Mouse (Mus musculus): ENCODE data around the gene Ptpn1. TPM values are rescaled to one million over a fixed set of nuclear protein-coding genes. Genes with fewer than 3 reads are reported as not detected.

The Ptpn1 gene
- polyA plus RNA-seq (2015; fragmentation: Nextera tagmentation; extraction: Ambion mirVana), result 57.4 and 71.2 TPM in 2 replicates

- under 1% methylated on average over 97 of the region's 99 CpGs for WGBS
Observed at GRCm38 (mm10) chr2:167931985-167932726, at the start of gene Ptpn1. Gene Ptpn1 (plus strand): TSS chr2:167932057.

GRCm38 (mm10) chr2:167886485-167886884 is 45.4 kb upstream of the Ptpn1 start:
- no peak overlapping the region for H3K4me3 ChIP-seq (replicated peaks)
- ATAC-seq (replicated peaks; ENCODE audit: low FRiP score), result no peak
- H3K4me1 ChIP-seq, result peaks cover 31% of the 10 kb centered on the region
- H3K36me3 ChIP-seq, result no peaks in the 10 kb centered on the region
- no peaks in the 10 kb centered on the region; the same call in 1 of the 2 replicates for H3K9me3 ChIP-seq (replicated peaks)
- WGBS, result 65% methylated on average over 7 of the region's 7 CpGs
- H3K9ac ChIP-seq, result no peak overlapping the region
- no peak overlapping the region; the same call in 1 of the 2 replicates for H3K27ac ChIP-seq
- H3K27me3 ChIP-seq, result no peaks in the 10 kb centered on the region
- no peak overlapping the region for H3K4me2 ChIP-seq

More at GRCm38 (mm10) chr2:167931985-167932726, at the start of gene Ptpn1:
- peak; percentile 96 for ATAC-seq (replicated peaks; ENCODE audit: low FRiP score)
- Histone ChIP-seq H3K4me1 (peaks cover 35% of the 10 kb centered on the region), H3K9me3 (replicated peaks) (no peaks in the 10 kb centered on the region), H3K36me3 (no peaks in the 10 kb centered on the region), H3K4me3 (replicated peaks) (peak within 1 kb of the TSS; percentile 94), H3K9ac (peak within 1 kb of the TSS; percentile 91), H3K27ac (peak within 1 kb of the TSS; percentile 86), H3K4me2 (peak within 1 kb of the TSS; percentile 91), H3K27me3 (no peaks in the 10 kb centered on the region)

- 0 out of 2 replicates have a peak, but pooled peaks have one; percentile 23 for ATAC-seq (replicated peaks; ENCODE audit: low FRiP score)
- H3K4me3 ChIP-seq (replicated peaks), result peak overlapping the region; percentile 37
- H3K4me1 ChIP-seq, result peaks cover 38% of the 10 kb centered on the region
- no peak overlapping the region for H3K9ac ChIP-seq
- H3K27ac ChIP-seq, result no peak overlapping the region
- peak overlapping the region; percentile 66 for H3K4me2 ChIP-seq
- 9% methylated on average over 22 of the region's 22 CpGs for WGBS
- H3K27me3 ChIP-seq, result no peaks in the 10 kb centered on the region
- H3K9me3 ChIP-seq (replicated peaks), result no peaks in the 10 kb centered on the region
- H3K36me3 ChIP-seq, result no peaks in the 10 kb centered on the region
Observed at GRCm38 (mm10) chr2:167887516-167888347, 44.1 kb upstream of the Ptpn1 start.

GRCm38 (mm10) chr2:167888834-167889233 is 43.0 kb upstream of the Ptpn1 start:
- no peak for ATAC-seq (replicated peaks; ENCODE audit: low FRiP score)

GRCm38 (mm10) chr2:167889886-167890285 is 42.0 kb upstream of the Ptpn1 start:
- Histone ChIP-seq H3K36me3 (no peaks in the 10 kb centered on the region), H3K9me3 (replicated peaks) (no peaks in the 10 kb centered on the region), H3K4me2 (no peak overlapping the region), H3K27me3 (0 out of 2 replicates have a peak, but pooled peaks cover 14% of the 10 kb centered on the region), H3K4me1 (peaks cover 39% of the 10 kb centered on the region), H3K9ac (no peak overlapping the region), H3K27ac (no peak overlapping the region), H3K4me3 (replicated peaks) (no peak overlapping the region)
- no peak for ATAC-seq (replicated peaks; ENCODE audit: low FRiP score)
- WGBS, result 68% methylated on average over 4 of the region's 4 CpGs

More at GRCm38 (mm10) chr2:167888834-167889233, 43.0 kb upstream of the Ptpn1 start:
- no peaks in the 10 kb centered on the region for H3K9me3 ChIP-seq (replicated peaks)
- H3K4me2 ChIP-seq, result no peak overlapping the region
- H3K27me3 ChIP-seq, result 0 out of 2 replicates have a peak, but pooled peaks cover 8% of the 10 kb centered on the region
- no peak overlapping the region for H3K27ac ChIP-seq
- H3K36me3 ChIP-seq, result no peaks in the 10 kb centered on the region
- no peak overlapping the region for H3K4me3 ChIP-seq (replicated peaks)
- no peak overlapping the region for H3K9ac ChIP-seq
- 35% methylated on average over 6 of the region's 6 CpGs for WGBS
- H3K4me1 ChIP-seq, result peaks cover 38% of the 10 kb centered on the region

- Histone ChIP-seq H3K4me3 (replicated peaks) (no peak overlapping the region), H3K9ac (no peak overlapping the region), H3K4me2 (no peak overlapping the region), H3K36me3 (no peaks in the 10 kb centered on the region), H3K4me1 (peaks cover 33% of the 10 kb centered on the region), H3K27ac (no peak overlapping the region), H3K27me3 (peaks cover 28% of the 10 kb centered on the region), H3K9me3 (replicated peaks) (no peaks in the 10 kb centered on the region)
- 11% methylated on average over 9 of the region's 9 CpGs for WGBS
- peak; percentile 41; the same call in 1 of the 2 replicates for ATAC-seq (replicated peaks; ENCODE audit: low FRiP score)
Observed at GRCm38 (mm10) chr2:167891908-167892307, 39.9 kb upstream of the Ptpn1 start.

GRCm38 (mm10) chr2:167893680-167894079 is 38.2 kb upstream of the Ptpn1 start:
- no peak for ATAC-seq (replicated peaks; ENCODE audit: low FRiP score)
- H3K4me3 ChIP-seq (replicated peaks), result no peak overlapping the region
- WGBS, result 66% methylated on average over 10 of the region's 10 CpGs

GRCm38 (mm10) chr2:167894948-167895372 is 36.9 kb upstream of the Ptpn1 start:
- H3K4me2 ChIP-seq, result peak overlapping the region; percentile 51
- H3K27ac ChIP-seq, result no peak overlapping the region
- peak overlapping the region; percentile 21; the same call in 1 of the 2 replicates for H3K9ac ChIP-seq
- 2% methylated on average over 30 of the region's 30 CpGs for WGBS
- peaks cover 32% of the 10 kb centered on the region for H3K27me3 ChIP-seq
- peak; percentile 54 for ATAC-seq (replicated peaks; ENCODE audit: low FRiP score)
- no peaks in the 10 kb centered on the region for H3K36me3 ChIP-seq
- H3K4me3 ChIP-seq (replicated peaks), result peak overlapping the region; percentile 11
- no peaks in the 10 kb centered on the region for H3K9me3 ChIP-seq (replicated peaks)
- peaks cover 16% of the 10 kb centered on the region for H3K4me1 ChIP-seq

More at GRCm38 (mm10) chr2:167893680-167894079, 38.2 kb upstream of the Ptpn1 start:
- no peak overlapping the region for H3K4me2 ChIP-seq
- H3K27me3 ChIP-seq, result peaks cover 28% of the 10 kb centered on the region
- H3K4me1 ChIP-seq, result peaks cover 15% of the 10 kb centered on the region
- no peaks in the 10 kb centered on the region for H3K9me3 ChIP-seq (replicated peaks)
- H3K36me3 ChIP-seq, result no peaks in the 10 kb centered on the region
- no peak overlapping the region for H3K27ac ChIP-seq
- no peak overlapping the region for H3K9ac ChIP-seq

GRCm38 (mm10) chr2:167897896-167898295 is 34.0 kb upstream of the Ptpn1 start:
- H3K36me3 ChIP-seq, result no peaks in the 10 kb centered on the region
- H3K27me3 ChIP-seq, result peaks cover 41% of the 10 kb centered on the region
- no peaks in the 10 kb centered on the region for H3K9me3 ChIP-seq (replicated peaks)
- H3K4me3 ChIP-seq (replicated peaks), result no peak overlapping the region
- H3K4me2 ChIP-seq, result no peak overlapping the region
- 76% methylated on average over 8 of the region's 8 CpGs for WGBS
- no peak overlapping the region for H3K27ac ChIP-seq
- no peak for ATAC-seq (replicated peaks; ENCODE audit: low FRiP score)
- H3K4me1 ChIP-seq, result peaks cover 14% of the 10 kb centered on the region
- H3K9ac ChIP-seq, result no peak overlapping the region

- ATAC-seq (replicated peaks; ENCODE audit: low FRiP score), result peak; percentile 61
- Histone ChIP-seq H3K27me3 (peaks cover 26% of the 10 kb centered on the region), H3K4me3 (replicated peaks) (peak overlapping the region; percentile 12; the same call in 1 of the 2 replicates), H3K4me2 (peak overlapping the region; percentile 52), H3K9me3 (replicated peaks) (no peaks in the 10 kb centered on the region), H3K4me1 (peaks cover 11% of the 10 kb centered on the region), H3K9ac (0 out of 2 replicates have a peak overlapping the region, but pooled peaks have one; percentile 9), H3K36me3 (no peaks in the 10 kb centered on the region), H3K27ac (no peak overlapping the region)
- WGBS, result 12% methylated on average over 16 of the region's 16 CpGs
Observed at GRCm38 (mm10) chr2:167899989-167900421, 31.9 kb upstream of the Ptpn1 start.

- WGBS, result 71% methylated on average over 9 of the region's 9 CpGs
- no peak for ATAC-seq (replicated peaks; ENCODE audit: low FRiP score)
- no peak overlapping the region for H3K4me2 ChIP-seq
- 0 out of 2 replicates have a peak, but pooled peaks cover 13% of the 10 kb centered on the region for H3K27me3 ChIP-seq
- H3K4me3 ChIP-seq (replicated peaks), result no peak overlapping the region
- no peaks in the 10 kb centered on the region for H3K9me3 ChIP-seq (replicated peaks)
- no peak overlapping the region for H3K27ac ChIP-seq
- H3K36me3 ChIP-seq, result no peaks in the 10 kb centered on the region
- no peak overlapping the region for H3K9ac ChIP-seq
- peaks cover 11% of the 10 kb centered on the region for H3K4me1 ChIP-seq
Observed at GRCm38 (mm10) chr2:167902116-167902703, 29.6 kb upstream of the Ptpn1 start.
